Mouse (Mus musculus): ENCODE data around the gene Ube2o.
"Not testable (repeated sequence)": the region's sequence is repeated elsewhere in the genome, so short reads cannot be mapped to it uniquely, and the experiment has no call there.

Ube2o gene

GRCm38 (mm10) chr11:116511301-116511868, 69.9 kb downstream of the Ube2o start:
- no peak for DNase-seq (ENCODE audit: low spot score)

- no peak for DNase-seq (ENCODE audit: low spot score)
Measured at GRCm38 (mm10) chr11:116508689-116509088, 72.6 kb downstream of the Ube2o start.

- no peak for DNase-seq (ENCODE audit: low spot score)
Measured at GRCm38 (mm10) chr11:116506151-116506875, 74.9 kb downstream of the Ube2o start.

GRCm38 (mm10) chr11:116505573-116505972, 75.7 kb downstream of the Ube2o start:
- DNase-seq (ENCODE audit: low spot score) = no peak

- no peak for DNase-seq (ENCODE audit: low spot score)
Measured at GRCm38 (mm10) chr11:116504516-116504915, 76.7 kb downstream of the Ube2o start.

GRCm38 (mm10) chr11:116501005-116501746, 80.1 kb downstream of the Ube2o start:
- DNase-seq (ENCODE audit: low spot score) = no peak

GRCm38 (mm10) chr11:116499018-116499417, 82.2 kb downstream of the Ube2o start:
- no peak for DNase-seq (ENCODE audit: low spot score)

- DNase-seq (ENCODE audit: low spot score) = no peak
Measured at GRCm38 (mm10) chr11:116498596-116498995, 82.7 kb downstream of the Ube2o start.

- no peak for DNase-seq (ENCODE audit: low spot score)
Measured at GRCm38 (mm10) chr11:116497313-116497712, 83.9 kb downstream of the Ube2o start.

GRCm38 (mm10) chr11:116494474-116495174, 86.6 kb downstream of the Ube2o start:
- peak; percentile 90 for DNase-seq (ENCODE audit: low spot score)

GRCm38 (mm10) chr11:116493795-116494252, 87.4 kb downstream of the Ube2o start, which contains the start of gene Prpsap1:
TSS of gene Prpsap1 (minus strand) at chr11:116494202.
- DNase-seq (ENCODE audit: low spot score) = peak; percentile 37

- no peak for DNase-seq (ENCODE audit: low spot score)
Measured at GRCm38 (mm10) chr11:116493191-116493590, 88.1 kb downstream of the Ube2o start.

GRCm38 (mm10) chr11:116492507-116492906, 88.7 kb downstream of the Ube2o start:
- not testable (repeated sequence) for DNase-seq (ENCODE audit: low spot score)

- DNase-seq (ENCODE audit: low spot score) = no peak
Measured at GRCm38 (mm10) chr11:116491338-116491737, 89.9 kb downstream of the Ube2o start.

- DNase-seq (ENCODE audit: low spot score) = peak; percentile 78
Measured at GRCm38 (mm10) chr11:116490232-116491107, 90.8 kb downstream of the Ube2o start.

- DNase-seq (ENCODE audit: low spot score) = no peak
Measured at GRCm38 (mm10) chr11:116489771-116490231, 91.4 kb downstream of the Ube2o start.

GRCm38 (mm10) chr11:116488693-116489375, 92.4 kb downstream of the Ube2o start:
- no peak for DNase-seq (ENCODE audit: low spot score)

GRCm38 (mm10) chr11:116488207-116488606, 93.0 kb downstream of the Ube2o start:
- DNase-seq (ENCODE audit: low spot score) = no peak
